Mouse (Mus musculus): ENCODE measurements at regions not wholly inside any gene's neighbourhood (a gene's known extent, or its start where the extent isn't known, plus 50 kb on each side); places are given as distances from the start of the nearest gene placed in this dataset.

GRCm38 (mm10) chr4:34214346-34214745 lies 164.4 kb upstream of the Spaca1 start:
- H3K36me3 ChIP-seq (ENCODE audit: control insufficient read depth in 1 of 2, insufficient read depth in 2 of 2, low read length in 2 of 2): no peaks in the 10 kb centered on the region
- no peaks in the 10 kb centered on the region for H3K4me1 ChIP-seq (ENCODE audit: control insufficient read depth in 1 of 2, insufficient read depth in 2 of 2, low read length in 2 of 2)
- no peak for TF ChIP-seq USF2 (IDR thresholded peaks at IDR 0.05; ENCODE audit: borderline replicate concordance in 1 of 2, insufficient read depth in 1 of 2, low read depth in 1 of 2, low read length in 2 of 2)
- no peak for TF ChIP-seq TCF12 (IDR thresholded peaks at IDR 0.05; ENCODE audit: low read depth, low read length)
- TF ChIP-seq ZMIZ1 (IDR thresholded peaks at IDR 0.05; ENCODE audit: low read depth, low read length): no peak
- no peak for TF ChIP-seq SIN3A (IDR thresholded peaks at IDR 0.05; ENCODE audit: low read length)
- no peak for TF ChIP-seq ZNF384 (IDR thresholded peaks at IDR 0.05; ENCODE audit: low read depth, low read length)
- TF ChIP-seq POLR2AphosphoS5 (IDR thresholded peaks at IDR 0.05; ENCODE audit: borderline replicate concordance, low read depth, low read length): no peak
- no peak for TF ChIP-seq MAFK (IDR thresholded peaks at IDR 0.05; ENCODE audit: borderline replicate concordance, low read depth, low read length)
- no peak for TF ChIP-seq SMC3 (IDR thresholded peaks at IDR 0.05; ENCODE audit: low read depth, low read length)
- no peak for TF ChIP-seq EP300 (IDR thresholded peaks at IDR 0.05; ENCODE audit: low read depth in 1 of 2, low read length in 2 of 2)
- TF ChIP-seq GATA1 (IDR thresholded peaks at IDR 0.05; ENCODE audit: low read depth, low read length): no peak
- TF ChIP-seq NELFE (IDR thresholded peaks at IDR 0.05; ENCODE audit: low read depth, low read length): no peak
- TF ChIP-seq TBP (IDR thresholded peaks at IDR 0.05; ENCODE audit: low read depth, low read length): no peak
- no peak for TF ChIP-seq TAL1 (IDR thresholded peaks at IDR 0.05; ENCODE audit: low read length)
- no peak for TF ChIP-seq RAD21 (IDR thresholded peaks at IDR 0.05; ENCODE audit: low read depth, low read length)
- no peak for TF ChIP-seq ELF1 (IDR thresholded peaks at IDR 0.05; ENCODE audit: low read depth, low read length)
- TF ChIP-seq MYB (IDR thresholded peaks at IDR 0.05; ENCODE audit: low read depth, low read length): no peak
- no peak for TF ChIP-seq MAZ (IDR thresholded peaks at IDR 0.05; ENCODE audit: low read depth, low read length)
- no peak overlapping the region for H3K4me3 ChIP-seq (ENCODE audit: control insufficient read depth in 1 of 2, insufficient read depth in 1 of 2, low read depth in 2 of 2, low read length in 2 of 2)
- no peaks in the 10 kb centered on the region; a peak in 1 of 4 replicates for H3K27me3 ChIP-seq (ENCODE audit: control insufficient read depth in 1 of 2, insufficient read depth in 2 of 2, low read length in 2 of 2)
- no peak for DNase-seq (ENCODE audit: low read depth, low spot score)
- no peak overlapping the region for H3K9ac ChIP-seq (ENCODE audit: control insufficient read depth, low read depth, low read length, poor library complexity, severe bottlenecking)
- H3K79me2 ChIP-seq (ENCODE audit: control insufficient read depth, insufficient read depth, low read length, poor library complexity): no peaks in the 10 kb centered on the region
- no peaks in the 10 kb centered on the region for H3K9me3 ChIP-seq (replicated peaks; ENCODE audit: insufficient read depth, low read length)
- H3K27ac ChIP-seq (ENCODE audit: control insufficient read depth, low read depth, low read length): no peak overlapping the region

- H3K36me3 ChIP-seq (ENCODE audit: control insufficient read depth in 1 of 2, insufficient read depth in 2 of 2, low read length in 2 of 2): no peaks in the 10 kb centered on the region
- no peak overlapping the region for H3K27ac ChIP-seq (ENCODE audit: control insufficient read depth, low read depth, low read length)
- H3K4me1 ChIP-seq (ENCODE audit: control insufficient read depth in 1 of 2, insufficient read depth in 2 of 2, low read length in 2 of 2): no peaks in the 10 kb centered on the region
- H3K79me2 ChIP-seq (ENCODE audit: control insufficient read depth, insufficient read depth, low read length, poor library complexity): no peaks in the 10 kb centered on the region
- no peak overlapping the region for H3K9ac ChIP-seq (ENCODE audit: control insufficient read depth, low read depth, low read length, poor library complexity, severe bottlenecking)
- no peaks in the 10 kb centered on the region for H3K27me3 ChIP-seq (ENCODE audit: control insufficient read depth in 1 of 2, insufficient read depth in 2 of 2, low read length in 2 of 2)
- DNase-seq (ENCODE audit: low read depth, low spot score): no peak
- no peak overlapping the region for H3K4me3 ChIP-seq (ENCODE audit: control insufficient read depth in 1 of 2, insufficient read depth in 1 of 2, low read depth in 2 of 2, low read length in 2 of 2)
- H3K9me3 ChIP-seq (replicated peaks; ENCODE audit: insufficient read depth, low read length): no peaks in the 10 kb centered on the region
- no peak for TF ChIP-seq CHD1 (IDR thresholded peaks at IDR 0.05; ENCODE audit: low read depth, low read length)
- no peak for TF ChIP-seq POLR2AphosphoS2 (IDR thresholded peaks at IDR 0.05; ENCODE audit: low read length)
- no peak for TF ChIP-seq NRF1 (IDR thresholded peaks at IDR 0.05; ENCODE audit: insufficient read depth, low read depth, low read length, poor library complexity, severe bottlenecking)
- no peak for TF ChIP-seq MYC (IDR thresholded peaks at IDR 0.05; ENCODE audit: low read depth, low read length)
- TF ChIP-seq RAD21 (IDR thresholded peaks at IDR 0.05; ENCODE audit: low read depth, low read length): no peak
- TF ChIP-seq POLR2A (IDR thresholded peaks at IDR 0.05; ENCODE audit: control insufficient read depth in 1 of 2, insufficient read depth in 1 of 2, low read depth in 1 of 2, low read length in 2 of 2, poor library complexity in 1 of 2): no peak
- TF ChIP-seq MAZ (IDR thresholded peaks at IDR 0.05; ENCODE audit: low read depth, low read length): no peak
- TF ChIP-seq GABPA (IDR thresholded peaks at IDR 0.05; ENCODE audit: low read depth, low read length): no peak
- no peak for TF ChIP-seq ETS1 (IDR thresholded peaks at IDR 0.05; ENCODE audit: low read depth, low read length)
These were observed 171.9 kb upstream of the Spaca1 start for GRCm38 (mm10) chr4:34221915-34222314.
